7 mouse cellular contexts compared by ENCODE assay signal in the genomic region with DNA sequence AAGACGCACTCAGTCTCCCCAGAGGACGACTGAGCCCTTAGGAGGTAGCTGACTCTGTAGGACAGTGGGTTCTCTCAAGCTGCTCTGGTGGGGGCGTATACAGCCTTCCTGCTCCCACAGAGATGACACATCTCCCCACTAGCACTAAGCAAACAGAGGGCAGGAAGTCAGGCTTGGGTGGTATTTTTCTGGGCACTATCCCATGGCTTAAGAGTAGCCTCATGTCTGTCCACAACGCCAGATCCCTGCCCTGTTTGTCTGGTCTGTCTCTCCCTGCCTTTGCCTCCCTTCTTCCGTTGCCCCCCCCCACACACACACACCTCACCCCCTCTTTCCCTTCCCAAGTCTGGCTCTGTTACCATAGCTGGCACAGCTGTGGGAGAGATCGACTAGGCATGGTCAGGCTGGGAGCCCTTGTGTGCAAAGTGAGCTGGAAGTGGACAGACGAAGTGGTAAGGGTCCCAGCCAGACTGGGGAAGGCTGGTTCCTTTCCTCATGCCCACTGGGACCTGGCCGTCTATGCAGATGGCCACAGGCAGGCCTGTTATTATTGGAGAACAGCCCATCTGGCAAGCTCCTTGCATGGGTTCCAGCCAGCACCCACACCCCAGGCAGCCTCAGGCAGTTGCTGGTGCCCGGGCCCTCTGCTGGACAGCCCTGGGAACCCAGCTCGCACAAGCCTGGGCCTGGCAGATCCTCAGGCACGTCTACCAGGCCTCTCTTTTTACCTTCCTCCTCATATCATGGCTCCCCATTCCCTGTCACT. TPM values are rescaled to one million over a fixed set of nuclear protein-coding genes. Genes with fewer than 3 reads are reported as not detected.
DNase-seq lines count a peak whose midpoint lies in the region; ATAC-seq lines count a peak whose summit lies in the region.

No protein-coding gene starts in this region.

- H3K4me3 ChIP-seq in hindbrain, embryonic 15.5 days, result no peak overlapping the region
- no peak overlapping the region for H3K4me3 ChIP-seq in midbrain, embryonic 12.5 days

- intact Hi-C loops in left cerebral cortex, postnatal 4 days (cut with DNase I), result no loop called here

- no peaks in the 10 kb centered on the region for H3K9me3 ChIP-seq in hindbrain, embryonic 15.5 days
- no peaks in the 10 kb centered on the region for H3K9me3 ChIP-seq in midbrain, embryonic 12.5 days

- no peak overlapping the region for H3K4me2 ChIP-seq in hindbrain, embryonic 15.5 days
- no peak overlapping the region for H3K4me2 ChIP-seq in midbrain, embryonic 12.5 days (replicated peaks)

- peak overlapping the region; percentile 65 for H3K27ac ChIP-seq in hindbrain, embryonic 15.5 days (replicated peaks)
- peak overlapping the region; percentile 54 for H3K27ac ChIP-seq in midbrain, embryonic 12.5 days (replicated peaks)

- 23% methylated on average over 11 of the region's 11 CpGs for WGBS in hindbrain, embryonic 15.5 days
- 22% methylated on average over 11 of the region's 11 CpGs for WGBS in midbrain, embryonic 12.5 days

- ATAC-seq in hindbrain, embryonic 15.5 days (ENCODE audit: low FRiP score, low read depth), result peak; percentile 55
- ATAC-seq in midbrain, embryonic 12.5 days (ENCODE audit: low FRiP score, low read depth), result 0 out of 2 replicates have a peak, but pooled peaks have one; percentile 25

- H3K36me3 ChIP-seq in hindbrain, embryonic 15.5 days, result no peaks in the 10 kb centered on the region
- H3K36me3 ChIP-seq in midbrain, embryonic 12.5 days, result no peaks in the 10 kb centered on the region

- DNase-seq in T-cell, adult 2 months (ENCODE audit: low spot score), result peak; percentile 49
- DNase-seq in cerebellum, adult 9-11 months, result peak; percentile 86
- DNase-seq in gastrocnemius, adult 8-10 months (ENCODE audit: low spot score in 2 of 2), result peak; percentile 81 to 88
- peak; percentile 91 for DNase-seq in left cerebral cortex, postnatal 4 days
- peak; percentile 62 to 86 for DNase-seq in spleen, postnatal 10 days (ENCODE audit: low spot score in 2 of 2)

- peaks cover 66% of the 10 kb centered on the region for H3K4me1 ChIP-seq in hindbrain, embryonic 15.5 days (replicated peaks)
- peaks cover 66% of the 10 kb centered on the region for H3K4me1 ChIP-seq in midbrain, embryonic 12.5 days

- H3K27me3 ChIP-seq in hindbrain, embryonic 15.5 days, result peaks cover 16% of the 10 kb centered on the region
- peaks cover 81% of the 10 kb centered on the region for H3K27me3 ChIP-seq in midbrain, embryonic 12.5 days

- no peak overlapping the region for H3K9ac ChIP-seq in hindbrain, embryonic 15.5 days
- no peak overlapping the region for H3K9ac ChIP-seq in midbrain, embryonic 12.5 days (replicated peaks)

RNA-seq across cellular contexts. Expression of a gene that starts 2.6 kb away (rescaled TPM):
- total RNA-seq in gastrocnemius, adult 8-10 months (2022), result 10 to 100 TPM; 26.6 to 31.2 (median 27.2) TPM
- 43.7 and 46.4 TPM in 2 replicates for polyA plus RNA-seq in hindbrain, embryonic 15.5 days (2015; fragmentation: Nextera tagmentation; extraction: Ambion mirVana)
- total RNA-seq in left cerebral cortex, postnatal 4 days (2021), result 10 to 100 TPM; 68.8 to 69.9 TPM
- polyA plus RNA-seq in midbrain, embryonic 12.5 days (2016; fragmentation: Nextera tagmentation; extraction: Ambion mirVana), result 40.1 and 40.2 TPM in 2 replicates

RNA-seq across cellular contexts. Expression of a gene that starts 5.1 kb away (rescaled TPM):
- not detected for total RNA-seq in gastrocnemius, adult 8-10 months (2022)
- not detected in 2 replicates for polyA plus RNA-seq in hindbrain, embryonic 15.5 days (2015; fragmentation: Nextera tagmentation; extraction: Ambion mirVana)
- total RNA-seq in left cerebral cortex, postnatal 4 days (2021), result not detected
- not detected in 2 replicates for polyA plus RNA-seq in midbrain, embryonic 12.5 days (2016; fragmentation: Nextera tagmentation; extraction: Ambion mirVana)

RNA-seq across cellular contexts. Expression of a gene that starts 23.7 kb away (rescaled TPM):
- 1,000 to 10,000 TPM; 1,140 to 1,362 (median 1,203) TPM for total RNA-seq in gastrocnemius, adult 8-10 months (2022)
- polyA plus RNA-seq in hindbrain, embryonic 15.5 days (2015; fragmentation: Nextera tagmentation; extraction: Ambion mirVana), result 1,555 and 1,567 TPM in 2 replicates
- total RNA-seq in left cerebral cortex, postnatal 4 days (2021), result 1,000 to 10,000 TPM; 1,680 to 1,682 TPM
- 1,424 and 1,459 TPM in 2 replicates for polyA plus RNA-seq in midbrain, embryonic 12.5 days (2016; fragmentation: Nextera tagmentation; extraction: Ambion mirVana)

RNA-seq across cellular contexts. Expression of a gene that starts 33.1 kb away (rescaled TPM):
- 10 to 100 TPM; 17.2 to 22.9 (median 19.8) TPM for total RNA-seq in gastrocnemius, adult 8-10 months (2022)
- 89.9 and 90.4 TPM in 2 replicates for polyA plus RNA-seq in hindbrain, embryonic 15.5 days (2015; fragmentation: Nextera tagmentation; extraction: Ambion mirVana)
- total RNA-seq in left cerebral cortex, postnatal 4 days (2021), result 10 to 100 TPM; 39.2 to 40.2 TPM
- polyA plus RNA-seq in midbrain, embryonic 12.5 days (2016; fragmentation: Nextera tagmentation; extraction: Ambion mirVana), result 96.6 and 102 TPM in 2 replicates

RNA-seq across cellular contexts. Expression of a gene that starts 41.3 kb away (rescaled TPM):
- under 1 TPM; 0.27 to 0.56 (median 0.34) TPM for total RNA-seq in gastrocnemius, adult 8-10 months (2022)
- polyA plus RNA-seq in hindbrain, embryonic 15.5 days (2015; fragmentation: Nextera tagmentation; extraction: Ambion mirVana), result 4.8 and 6.4 TPM in 2 replicates
- total RNA-seq in left cerebral cortex, postnatal 4 days (2021), result 1 to 10 TPM; 2.4 to 2.7 TPM
- 6.8 and 7.9 TPM in 2 replicates for polyA plus RNA-seq in midbrain, embryonic 12.5 days (2016; fragmentation: Nextera tagmentation; extraction: Ambion mirVana)
